Mouse (Mus musculus) ovary, postnatal 14 days (tissue): ENCODE measurements at regions not wholly inside any gene's neighbourhood (a gene's known extent, or its start where the extent isn't known, plus 50 kb on each side); places are given as distances from the start of the nearest gene placed in this dataset.
"Not testable (repeated sequence)": the region's sequence is repeated elsewhere in the genome, so short reads cannot be mapped to it uniquely, and the experiment has no call there.

Experiments
- DNase-seq: peaks from one replicate; pipeline ENCODE4 v3.0.0; 2022; ENCODE audit warnings: low spot score

DNA sequence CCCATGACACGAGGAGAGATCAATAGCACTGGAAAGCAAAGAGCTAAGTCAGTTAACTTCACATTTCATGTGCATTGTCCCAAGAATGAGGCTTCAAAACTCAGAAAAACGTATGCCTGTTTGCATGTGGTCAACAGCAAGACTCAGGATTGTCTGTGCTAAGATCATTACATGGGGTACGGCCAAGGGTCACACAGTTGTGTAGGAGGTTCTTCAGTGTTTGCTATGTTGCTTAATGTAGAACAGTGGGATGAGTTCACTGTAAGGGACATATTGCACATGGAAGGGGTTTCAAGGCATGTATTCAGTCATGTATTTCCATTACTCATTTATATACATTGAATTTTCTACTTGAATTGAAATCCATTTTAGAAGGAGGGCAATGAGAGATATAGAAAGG is 248.6 kb upstream of the Pbx1 start:
- no peak for DNase-seq

DNA sequence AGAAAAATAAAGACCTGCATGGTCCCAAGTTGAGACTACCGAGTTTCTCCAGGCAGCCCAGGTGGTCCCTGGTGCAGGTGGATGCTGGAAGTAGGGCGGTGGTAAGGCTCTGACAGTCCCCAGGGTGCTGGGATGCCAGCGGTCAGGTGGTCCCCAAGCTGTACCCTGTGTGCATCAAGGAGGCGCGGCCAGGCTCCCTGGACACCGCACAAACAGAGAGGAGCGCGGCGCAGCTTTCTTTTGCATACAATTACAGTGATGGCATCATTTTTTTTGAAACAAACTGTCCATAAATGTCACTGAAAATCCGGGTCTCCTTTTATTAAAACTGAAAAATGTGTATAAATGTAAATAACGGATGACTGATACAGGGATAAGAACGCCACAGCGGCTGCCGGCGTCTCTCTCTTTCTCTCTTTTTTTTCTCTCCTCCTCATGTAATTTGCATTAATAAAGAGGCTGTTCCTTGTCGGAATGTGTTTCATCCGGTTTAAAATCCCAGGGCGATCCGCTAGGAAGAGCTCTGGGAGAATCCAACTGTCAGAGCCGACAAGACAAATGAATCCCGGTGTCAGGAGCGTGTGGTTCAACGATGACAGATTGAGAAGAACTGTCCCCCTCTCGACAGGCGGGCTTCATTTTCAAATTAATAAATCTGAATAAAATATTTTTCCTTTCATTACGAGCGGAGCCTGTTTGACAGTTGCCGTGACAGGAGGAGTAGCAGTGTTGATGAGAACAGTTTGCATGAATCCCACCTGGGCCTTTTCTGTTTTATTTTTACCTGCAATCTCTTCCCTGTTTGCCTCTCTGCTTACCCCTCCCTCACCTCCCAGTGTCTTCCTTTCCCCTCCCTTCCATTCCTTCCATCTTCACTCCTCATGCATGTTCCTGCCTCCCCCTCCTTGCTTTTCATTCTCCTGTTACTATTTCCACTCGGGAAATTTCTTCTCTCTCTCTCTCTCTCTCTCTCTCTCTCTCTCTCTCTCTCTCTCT is 244.6 kb upstream of the Pbx1 start:
- DNase-seq = no peak

DNA sequence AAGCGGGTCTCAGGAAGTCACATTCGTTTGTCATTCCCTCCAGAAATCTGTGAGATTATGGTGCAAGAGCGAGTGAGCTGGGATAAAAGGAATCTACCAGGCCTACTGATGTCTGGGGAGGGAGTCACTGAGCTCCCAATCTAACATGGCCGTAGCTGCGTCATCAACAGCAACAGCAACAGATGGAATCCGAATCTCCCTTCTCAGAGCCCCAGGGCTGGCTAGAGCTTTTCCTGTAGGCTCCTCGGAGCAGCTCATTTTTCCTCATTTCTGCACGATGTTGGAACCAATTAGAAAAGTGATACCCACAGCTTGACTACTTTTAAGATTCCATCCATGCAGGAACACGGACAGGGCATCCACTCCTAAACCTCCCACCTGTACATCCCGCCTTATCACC is 243.7 kb upstream of the Pbx1 start:
- no peak for DNase-seq

DNA sequence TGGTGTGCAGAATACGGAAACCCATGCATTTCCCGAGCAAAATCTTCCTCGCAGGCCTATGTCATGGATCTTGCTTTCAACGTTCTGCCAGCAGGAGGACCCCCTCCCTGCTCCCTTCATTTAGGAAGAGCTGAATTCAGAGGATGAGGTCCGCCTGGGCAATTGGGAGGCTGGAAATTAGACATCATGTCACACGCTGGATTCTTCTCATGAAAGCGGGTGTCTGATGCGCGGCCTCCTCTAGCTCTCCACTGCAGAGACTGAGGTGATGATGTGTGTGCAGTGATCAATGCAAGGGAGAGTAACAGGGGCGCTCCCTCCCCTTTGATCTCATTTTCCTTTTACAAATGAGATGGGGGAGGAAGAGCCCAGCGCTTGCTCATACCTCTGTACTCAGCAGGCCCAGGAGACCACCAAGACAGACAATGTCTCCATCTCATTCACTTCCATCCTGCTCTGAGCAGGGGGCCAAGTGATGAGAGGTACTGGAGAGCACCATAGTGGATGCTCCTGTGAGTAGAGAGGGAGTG is 230.8 kb upstream of the Pbx1 start:
- no peak for DNase-seq

DNA sequence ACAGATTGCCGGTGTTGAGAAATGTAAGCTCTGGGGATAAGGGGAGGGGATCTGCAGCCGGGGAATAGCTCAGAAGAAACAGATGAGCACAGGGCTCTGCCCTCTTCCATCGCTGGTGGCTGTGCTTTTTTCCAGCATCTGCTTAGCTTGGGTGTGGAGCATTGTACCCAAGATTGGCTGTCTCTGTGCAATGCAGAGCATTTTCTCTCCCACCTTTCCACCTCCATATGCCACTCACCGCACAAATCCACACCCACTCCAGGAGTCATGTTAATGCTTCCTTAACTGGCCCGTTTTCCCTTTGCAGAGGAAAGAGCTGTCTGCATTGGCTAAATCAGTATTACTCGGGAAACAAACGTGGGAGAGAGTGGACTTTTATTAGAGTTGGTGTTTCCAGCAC is 228.9 kb upstream of the Pbx1 start:
- no peak for DNase-seq

DNA sequence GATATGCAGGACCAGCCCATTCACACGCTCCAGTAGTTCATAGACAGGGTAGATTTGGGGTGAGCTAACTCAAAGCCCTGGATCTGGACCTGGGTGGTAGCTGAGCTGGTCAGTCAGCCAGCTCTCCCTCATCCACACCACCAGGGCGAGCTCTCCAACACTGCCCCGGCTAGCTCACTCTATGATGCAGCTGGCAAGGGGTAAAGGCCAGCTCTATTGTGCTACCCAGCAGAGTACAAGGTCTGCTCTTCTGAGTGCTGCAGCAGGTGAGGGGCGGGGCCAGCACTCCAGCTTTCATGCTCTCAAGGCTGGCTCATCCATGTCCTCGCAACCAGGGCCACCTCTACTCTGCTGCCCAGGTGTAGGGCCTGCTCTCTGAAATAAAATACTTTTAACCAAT is 227.5 kb upstream of the Pbx1 start:
- DNase-seq = no peak

DNA sequence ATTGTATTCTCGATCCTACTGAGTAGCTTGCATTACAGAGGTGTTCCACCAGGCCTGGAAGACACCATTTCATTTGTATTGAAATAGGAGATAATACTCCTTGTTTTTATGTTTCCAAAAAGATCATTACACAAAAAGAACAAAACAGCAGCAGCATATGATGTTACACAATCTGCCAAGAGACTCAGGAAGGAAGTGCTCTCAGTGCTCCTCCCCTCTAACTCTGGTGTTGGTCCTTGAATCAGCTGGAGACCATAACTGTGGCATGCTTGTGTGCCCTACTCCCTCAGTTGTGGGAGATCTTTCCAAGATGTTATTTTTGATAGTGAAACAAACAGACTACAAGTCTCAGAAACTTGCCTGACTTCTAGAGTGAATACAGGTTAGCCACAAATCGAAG is 200.8 kb upstream of the Pbx1 start:
- no peak for DNase-seq

DNA sequence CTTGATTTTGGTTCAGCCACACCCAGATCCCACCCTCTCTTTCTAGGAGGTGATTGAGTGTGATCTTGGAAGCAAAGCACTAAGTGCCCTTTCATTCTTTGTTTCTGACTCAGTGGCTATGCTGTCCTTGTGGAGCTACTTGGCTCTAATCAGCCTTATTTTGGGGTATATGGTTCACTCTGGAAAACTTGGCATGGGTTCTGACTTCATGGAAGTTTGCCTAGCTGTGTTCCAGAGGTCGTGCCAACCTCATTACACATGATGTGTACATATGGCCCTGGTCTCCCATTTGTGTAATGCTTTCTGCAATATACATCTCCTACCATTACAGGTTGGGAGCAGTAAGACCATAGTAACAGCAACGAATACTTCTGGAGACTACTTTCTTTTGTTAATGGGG is 199.9 kb upstream of the Pbx1 start:
- no peak for DNase-seq

DNA sequence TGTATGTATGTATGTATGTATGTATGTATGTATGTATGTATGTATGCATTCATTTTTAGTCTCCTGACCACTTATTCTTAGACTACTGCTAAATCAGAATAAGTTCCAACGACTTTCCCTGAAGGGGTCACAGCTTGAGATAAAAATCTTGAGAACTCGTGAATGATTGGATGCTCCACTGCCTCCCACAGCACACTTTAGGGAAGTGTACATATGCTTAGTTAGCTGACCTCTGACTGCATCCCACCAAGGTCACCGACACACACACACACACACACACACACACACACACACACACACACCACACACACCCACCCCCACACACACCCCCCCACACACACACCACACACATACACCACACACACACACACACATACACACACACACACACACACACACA is 169.9 kb upstream of the Pbx1 start:
- not testable (repeated sequence) for DNase-seq

DNA sequence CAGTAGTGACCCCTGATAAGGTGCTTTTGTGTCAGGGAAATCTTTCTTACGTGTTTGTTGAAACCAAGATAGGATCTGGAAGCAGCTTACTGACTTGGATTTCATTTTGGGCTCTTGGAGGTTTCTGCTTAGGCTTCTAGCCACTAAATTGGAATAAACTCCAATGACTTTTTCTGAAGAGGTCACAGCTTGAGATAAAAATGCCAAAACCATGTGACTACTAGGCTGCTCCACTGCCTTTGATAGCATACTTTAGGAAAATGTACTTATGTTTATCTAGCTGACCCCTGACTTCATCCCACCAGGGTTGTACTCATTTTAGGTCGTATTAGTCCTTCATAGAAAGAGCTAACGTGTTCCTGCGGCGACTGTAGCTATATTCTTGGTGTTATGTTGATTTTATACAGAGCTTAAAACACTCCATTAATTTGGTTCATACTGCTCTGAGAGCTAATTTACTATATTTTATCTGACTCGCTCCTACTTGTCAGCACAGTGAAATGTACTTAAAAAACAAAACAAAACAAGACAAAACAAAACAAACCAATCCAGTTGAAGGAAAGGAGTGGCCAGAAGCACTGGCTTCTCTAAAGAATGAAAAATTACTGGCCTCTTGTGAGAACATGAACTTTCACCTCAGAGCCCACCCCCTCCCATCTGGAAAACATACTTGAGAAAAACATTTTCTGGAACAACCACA is 168.5 kb upstream of the Pbx1 start:
- no peak for DNase-seq

DNA sequence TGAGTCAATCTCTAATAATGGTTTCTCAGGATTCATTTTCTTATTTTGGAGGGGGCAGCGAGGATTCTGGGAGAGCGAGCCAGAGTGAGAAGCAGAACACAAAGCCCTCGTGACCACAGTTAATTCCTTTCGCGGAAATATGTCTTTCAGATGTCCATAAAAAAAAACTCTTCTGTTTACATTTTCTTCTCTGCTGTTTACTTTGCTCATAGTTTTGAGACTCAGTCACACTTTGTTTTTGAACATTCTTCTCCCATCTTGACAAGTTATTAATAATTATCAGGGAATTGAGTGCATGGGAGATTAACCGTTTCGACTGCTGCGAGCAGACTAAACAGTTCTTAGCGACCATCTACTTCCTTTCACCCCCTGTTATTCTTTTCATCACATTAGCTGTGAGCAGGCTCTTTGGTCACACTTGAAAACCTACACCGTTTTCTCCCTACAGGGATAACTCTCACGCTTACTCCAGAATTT is 166.2 kb upstream of the Pbx1 start:
- DNase-seq = no peak

DNA sequence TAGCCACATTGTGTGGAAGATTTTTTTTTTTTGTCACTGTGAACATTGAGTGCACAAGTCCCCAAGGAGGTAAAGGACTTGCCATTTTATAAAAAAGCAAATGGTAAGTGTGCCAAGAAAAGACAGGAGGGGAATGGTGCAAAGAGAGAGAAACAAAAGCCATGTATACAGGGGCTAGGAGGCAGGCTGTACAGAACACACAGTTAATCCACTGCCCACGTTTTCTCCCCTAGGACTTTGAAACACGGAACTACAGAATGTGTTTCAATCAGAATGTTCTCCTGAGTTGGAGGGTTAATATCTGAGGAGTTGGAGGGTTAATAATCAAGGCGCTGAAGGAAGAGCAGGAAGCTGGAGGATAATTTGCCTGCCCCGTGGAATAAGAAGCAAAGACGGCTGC is 165.4 kb upstream of the Pbx1 start:
- no peak for DNase-seq

DNA sequence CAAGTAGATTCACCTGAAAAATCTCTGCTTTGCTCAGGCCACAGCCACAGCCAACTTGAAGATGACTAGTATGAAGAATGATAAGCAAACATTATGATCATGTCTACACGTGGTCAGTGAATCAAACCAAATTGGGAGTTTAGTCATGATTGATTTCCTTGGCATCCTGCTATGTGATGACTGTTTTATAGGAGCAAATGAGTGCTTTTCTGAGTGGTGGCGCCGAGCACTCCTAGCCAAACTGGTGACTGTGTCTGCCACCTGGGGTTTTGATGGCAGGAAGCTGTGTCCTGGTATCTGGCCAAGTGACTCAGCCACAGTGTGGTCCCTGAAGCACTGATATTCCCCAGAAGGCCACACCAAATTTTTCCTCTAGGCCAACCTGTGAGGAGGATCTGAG is 152.1 kb upstream of the Pbx1 start:
- no peak for DNase-seq

DNA sequence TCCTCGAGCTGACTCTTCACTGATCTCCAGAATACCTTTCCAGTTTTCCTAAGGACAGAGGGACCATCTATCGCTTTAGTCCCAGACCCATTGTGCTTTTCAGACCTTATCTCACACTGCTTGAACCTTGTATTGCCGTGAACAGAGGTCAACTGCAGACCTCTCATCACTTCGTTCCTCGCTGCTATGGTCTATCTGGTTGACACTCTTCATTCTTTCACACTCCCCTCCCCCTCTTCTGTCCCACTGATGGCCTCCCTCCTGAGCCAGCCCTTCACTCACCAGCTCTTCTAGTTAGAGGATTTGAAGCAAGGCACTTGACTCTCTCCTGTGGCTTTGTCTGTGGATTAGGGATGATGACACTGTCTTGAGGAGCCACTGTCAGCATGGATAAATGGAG is 150.4 kb upstream of the Pbx1 start:
- no peak for DNase-seq

DNA sequence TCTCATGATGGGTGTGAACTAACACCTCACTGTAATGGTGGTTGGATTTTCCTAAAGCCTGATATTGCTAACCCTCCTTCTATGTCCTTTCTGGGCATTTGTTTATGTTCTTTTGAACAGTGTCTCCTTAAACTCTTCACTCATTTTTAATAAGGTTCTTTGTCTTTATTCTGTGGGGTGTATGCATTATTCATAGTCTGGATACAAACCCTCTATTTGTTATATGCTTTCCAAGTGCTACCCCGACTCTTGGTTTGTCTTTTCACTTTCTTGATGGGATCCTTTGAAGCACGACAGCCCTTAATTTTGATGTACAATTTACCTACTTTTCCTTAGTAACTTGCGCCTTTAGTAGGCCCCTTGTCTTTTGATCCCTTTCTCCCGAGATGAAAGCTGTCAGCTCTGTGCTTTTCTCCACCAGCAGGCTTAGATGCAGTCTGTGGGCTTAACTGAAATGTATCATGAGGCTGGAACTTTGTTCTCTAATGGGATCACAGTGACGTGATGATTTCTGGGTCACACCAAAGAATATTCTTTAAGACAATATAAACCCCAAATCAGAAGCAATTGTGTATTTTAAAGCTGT is 138.0 kb upstream of the Pbx1 start:
- DNase-seq = no peak

DNA sequence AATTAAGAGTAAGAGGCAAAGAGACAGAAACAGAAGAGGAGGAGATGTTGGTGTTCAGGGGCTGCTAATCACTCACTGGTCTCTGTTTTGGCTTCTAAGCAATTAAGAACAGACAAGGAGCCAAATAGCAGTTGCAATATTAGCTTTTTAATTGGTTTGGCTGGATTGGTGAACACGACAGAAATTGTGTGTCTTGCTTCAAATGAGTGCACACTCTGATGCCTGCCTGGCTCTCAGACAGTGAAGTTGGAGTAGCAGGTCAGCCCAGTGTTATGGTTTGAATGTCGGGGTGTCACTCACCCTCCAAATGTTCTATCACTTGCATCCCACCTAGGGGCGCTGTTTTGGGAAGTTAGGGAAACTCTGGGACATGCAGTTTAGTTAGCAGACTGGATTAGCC is 120.3 kb upstream of the Pbx1 start:
- no peak for DNase-seq

DNA sequence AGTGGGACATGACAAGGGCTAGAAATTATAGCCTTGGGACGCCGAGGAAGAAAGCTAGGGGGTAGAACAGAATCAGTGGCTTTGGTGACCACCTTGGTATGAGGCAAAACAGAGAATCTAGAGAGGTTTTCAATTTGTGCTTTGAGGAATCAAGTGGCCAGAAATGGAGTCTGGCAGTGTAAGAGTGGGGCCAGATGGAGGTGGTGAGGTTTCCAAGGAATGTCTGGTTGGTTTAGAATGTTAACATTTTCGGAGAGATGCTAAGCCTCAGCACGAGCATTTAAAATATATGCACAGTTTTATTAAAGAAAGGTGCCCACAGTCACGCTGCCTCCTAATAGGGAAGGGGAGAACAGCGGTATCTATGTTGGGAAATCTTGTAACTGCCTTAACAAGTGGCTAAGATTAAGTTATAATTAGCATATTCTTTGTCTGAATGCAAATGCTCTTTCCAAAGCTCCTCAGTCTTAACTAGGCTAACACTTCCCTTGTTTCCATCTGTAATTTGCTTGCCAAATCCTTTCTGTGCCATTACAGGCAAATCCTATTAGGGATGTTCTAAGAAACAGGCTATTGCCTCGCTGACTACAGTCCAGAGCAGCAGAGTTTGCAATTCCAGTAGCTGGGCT is 117.9 kb upstream of the Pbx1 start:
- DNase-seq = no peak

DNA sequence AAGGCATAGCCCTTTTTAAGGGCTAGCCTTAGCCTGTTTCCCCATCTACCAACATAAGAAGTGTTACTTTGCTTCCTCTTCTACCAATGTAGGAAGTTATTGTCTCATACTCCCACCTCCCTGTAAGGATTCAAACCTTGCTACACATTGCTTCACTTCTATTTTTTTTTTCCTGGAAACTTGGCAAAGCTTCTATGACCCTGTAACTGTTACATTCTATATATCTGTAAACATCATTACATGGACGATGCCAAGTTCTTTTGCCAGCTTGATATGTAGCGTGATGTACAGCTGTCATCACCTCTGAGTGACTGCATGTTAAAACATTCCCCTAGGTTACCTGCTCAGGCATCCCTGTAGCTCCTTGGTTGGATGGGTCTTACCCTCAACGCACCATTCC is 114.1 kb upstream of the Pbx1 start:
- no peak for DNase-seq

DNA sequence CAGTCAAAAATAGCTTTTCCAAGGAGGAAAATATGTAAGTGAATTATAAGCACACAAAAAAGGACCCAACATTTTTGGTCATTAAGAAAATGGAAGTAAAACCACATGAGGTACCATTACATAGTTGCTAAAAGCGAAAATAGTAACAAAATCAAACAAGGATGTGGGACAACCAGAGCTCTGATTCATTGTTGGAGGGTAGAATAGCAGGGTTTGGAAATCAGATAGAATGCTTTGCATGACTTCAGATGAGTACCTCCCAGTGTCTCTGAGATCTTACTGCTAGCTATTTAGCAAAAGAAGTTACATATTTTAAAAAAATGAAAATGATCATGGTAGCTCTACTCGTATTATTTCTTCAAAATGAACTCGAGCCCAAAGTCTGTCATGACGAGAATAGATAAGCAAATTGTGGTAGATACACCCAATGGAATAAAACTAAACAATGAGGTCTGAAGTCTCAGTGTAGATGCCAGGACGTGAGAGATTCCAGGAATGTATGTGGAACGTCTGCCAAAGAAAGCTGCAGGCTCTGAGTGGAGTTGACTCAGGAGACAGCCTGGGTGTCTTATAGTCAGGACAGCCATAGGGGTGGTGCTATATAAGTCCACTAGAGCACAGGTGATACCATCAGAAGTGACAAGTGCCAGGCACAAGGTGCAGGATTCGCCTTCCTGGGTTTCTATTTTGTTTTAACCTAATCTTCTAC is 113.2 kb upstream of the Pbx1 start:
- no peak for DNase-seq

DNA sequence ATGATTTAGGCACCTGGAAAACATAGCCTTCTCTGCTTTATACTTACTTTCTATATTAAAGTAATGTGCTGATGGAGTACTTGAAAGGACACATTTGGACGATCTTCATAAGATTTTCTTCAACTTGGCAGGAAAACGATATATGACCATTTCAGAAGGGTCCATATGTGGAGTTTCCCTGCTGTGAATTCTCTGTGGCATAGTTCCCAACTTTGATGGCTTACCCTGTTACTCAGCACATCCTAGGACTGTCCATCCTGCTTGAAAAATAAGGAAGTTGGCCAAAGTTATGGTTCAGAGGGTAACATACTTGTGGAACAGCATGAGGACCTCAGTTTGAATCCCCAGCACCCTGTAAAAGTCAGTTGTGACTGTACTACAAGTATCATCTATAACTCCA is 109.2 kb upstream of the Pbx1 start:
- no peak for DNase-seq

DNA sequence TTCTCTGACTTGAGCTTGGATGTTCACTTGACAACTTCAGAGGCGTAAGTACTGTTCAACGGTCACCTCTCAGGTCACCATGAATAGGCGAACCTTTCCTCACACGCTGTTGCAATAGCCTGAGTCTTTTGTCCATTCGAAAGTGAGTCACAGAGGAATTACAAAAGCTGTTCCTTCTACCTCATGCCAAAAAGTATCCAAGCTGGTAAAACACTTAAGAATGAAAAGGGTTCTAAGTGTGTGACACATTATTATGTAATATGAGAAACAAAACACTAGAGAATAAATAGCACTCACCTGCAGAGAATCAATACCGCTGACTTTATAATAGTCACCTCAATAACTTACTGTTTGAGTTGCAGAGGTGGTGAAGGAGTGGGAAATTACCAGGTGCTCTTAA is 86.0 kb upstream of the Pbx1 start:
- no peak for DNase-seq

DNA sequence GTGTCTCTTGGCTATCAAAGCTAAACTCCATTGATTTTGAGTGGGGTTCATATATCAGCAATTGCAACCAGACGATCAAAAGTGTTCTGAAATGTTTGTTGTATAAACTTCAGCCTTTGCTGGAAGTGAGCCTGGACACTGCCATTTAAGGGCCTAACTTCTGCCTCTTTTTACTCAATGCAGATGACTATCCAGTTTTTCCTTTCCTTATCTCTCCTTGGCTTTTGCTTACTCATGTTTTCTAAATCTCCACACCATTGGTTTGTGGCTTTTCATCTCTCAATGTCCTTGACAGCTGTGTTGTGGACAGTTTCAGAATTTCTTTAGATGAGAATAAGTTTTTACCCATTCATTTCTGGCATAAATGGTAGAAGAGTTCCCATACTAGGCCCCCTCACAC is 74.3 kb upstream of the Pbx1 start:
- no peak for DNase-seq
